Mouse (Mus musculus) cerebellum, adult 9-11 months (tissue): Measurements from ENCODE around the gene Arhgef7.

Experiments
- DNase-seq: peaks from one replicate; pipeline ENCODE4 v3.0.0; 2022

Gene Arhgef7

GRCm38 (mm10) chr8:11770001-11770400 is 42.5 kb downstream of the Arhgef7 start:
- peak; percentile 97 for DNase-seq

GRCm38 (mm10) chr8:11770521-11771080 is 43.1 kb downstream of the Arhgef7 start:
- peak; percentile 61 for DNase-seq

GRCm38 (mm10) chr8:11771608-11772007 is 44.1 kb downstream of the Arhgef7 start:
- DNase-seq: peak; percentile 30

GRCm38 (mm10) chr8:11774195-11775076 is 46.9 kb downstream of the Arhgef7 start:
- peak; percentile 32 for DNase-seq

- peak; percentile 48 for DNase-seq
Measured at GRCm38 (mm10) chr8:11775889-11776288, 48.4 kb downstream of the Arhgef7 start.

GRCm38 (mm10) chr8:11776451-11777180 is 49.1 kb downstream of the Arhgef7 start:
- DNase-seq: no peak

GRCm38 (mm10) chr8:11777201-11777600 is 49.7 kb downstream of the Arhgef7 start:
- DNase-seq: peak; percentile 65

GRCm38 (mm10) chr8:11778646-11779433 is 51.3 kb downstream of the Arhgef7 start:
- DNase-seq: peak; percentile 75

GRCm38 (mm10) chr8:11779844-11780634 is 52.5 kb downstream of the Arhgef7 start:
- DNase-seq: peak; percentile 94

GRCm38 (mm10) chr8:11780641-11781040 is 53.1 kb downstream of the Arhgef7 start:
- DNase-seq: peak; percentile 79

GRCm38 (mm10) chr8:11782607-11783006 is 55.1 kb downstream of the Arhgef7 start:
- DNase-seq: peak; percentile 52

GRCm38 (mm10) chr8:11783861-11784594 is 56.5 kb downstream of the Arhgef7 start:
- peak; percentile 56 for DNase-seq

GRCm38 (mm10) chr8:11785121-11785520 is 57.6 kb downstream of the Arhgef7 start:
- DNase-seq: peak; percentile 79

- DNase-seq: peak; percentile 55
Measured at GRCm38 (mm10) chr8:11785539-11786046, 58.1 kb downstream of the Arhgef7 start.

GRCm38 (mm10) chr8:11788252-11788651 is 60.7 kb downstream of the Arhgef7 start:
- DNase-seq: peak; percentile 80

- DNase-seq: no peak
Measured at GRCm38 (mm10) chr8:11789168-11789567, 61.6 kb downstream of the Arhgef7 start.

GRCm38 (mm10) chr8:11794956-11795355 is 67.4 kb downstream of the Arhgef7 start:
- peak; percentile 89 for DNase-seq

- peak; percentile 50 for DNase-seq
Measured at GRCm38 (mm10) chr8:11797128-11797527, 69.6 kb downstream of the Arhgef7 start.

GRCm38 (mm10) chr8:11797729-11798479 is 70.4 kb downstream of the Arhgef7 start:
- DNase-seq: peak; percentile 69

- no peak for DNase-seq
Measured at GRCm38 (mm10) chr8:11798480-11798867, 71.0 kb downstream of the Arhgef7 start.
